Mouse (Mus musculus): ENCODE measurements around the gene Syncrip. TPM values are rescaled to one million over a fixed set of nuclear protein-coding genes. Genes with fewer than 3 reads are reported as not detected.

Gene Syncrip
- polyA plus RNA-seq, 1 experiment from 2014 or later = 114 TPM

DNA sequence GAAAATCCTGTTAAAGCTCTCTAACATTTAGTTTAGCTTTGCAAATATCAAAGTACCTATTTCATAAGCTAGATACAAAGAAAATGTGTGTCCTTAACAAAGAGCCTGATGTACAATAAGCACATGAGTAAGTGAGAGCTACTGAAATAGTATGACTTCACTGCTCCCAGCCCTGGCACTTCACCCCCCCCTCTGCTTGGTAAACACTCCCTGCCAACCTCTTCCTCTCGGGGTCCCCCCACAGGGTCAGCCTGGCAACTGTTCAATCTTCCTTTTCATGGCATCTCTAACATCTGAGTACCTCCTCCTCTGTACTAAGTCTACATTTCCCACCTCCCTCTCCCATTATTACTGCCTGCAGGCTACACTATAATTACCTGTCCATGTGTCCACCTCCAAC, 65.6 kb downstream of the Syncrip start:
- Histone ChIP-seq H3K27me3 (no peaks in the 10 kb centered on the region), H3K27ac (no peak overlapping the region), H3K4me1 (no peaks in the 10 kb centered on the region), H3K9me3 (no peaks in the 10 kb centered on the region), H3K36me3 (peaks cover 23% of the 10 kb centered on the region), H3K4me2 (replicated peaks) (no peak overlapping the region), H3K9ac (no peak overlapping the region), H3K4me3 (no peak overlapping the region)
- no peak for ATAC-seq (ENCODE audit: low FRiP score, low read depth)
- WGBS = 59% methylated on average over 1 of the region's 1 CpGs

GRCm38 (mm10) chr9:88409978-88410377, 72.4 kb downstream of the Syncrip start:
- Histone ChIP-seq H3K27ac (no peak overlapping the region), H3K9me3 (no peaks in the 10 kb centered on the region), H3K4me3 (no peak overlapping the region), H3K36me3 (peaks cover 22% of the 10 kb centered on the region), H3K4me2 (replicated peaks) (no peak overlapping the region), H3K9ac (no peak overlapping the region), H3K27me3 (no peaks in the 10 kb centered on the region), H3K4me1 (no peaks in the 10 kb centered on the region)
- WGBS = 77% methylated on average over 2 of the region's 2 CpGs
- no peak for ATAC-seq (ENCODE audit: low FRiP score, low read depth)

DNA sequence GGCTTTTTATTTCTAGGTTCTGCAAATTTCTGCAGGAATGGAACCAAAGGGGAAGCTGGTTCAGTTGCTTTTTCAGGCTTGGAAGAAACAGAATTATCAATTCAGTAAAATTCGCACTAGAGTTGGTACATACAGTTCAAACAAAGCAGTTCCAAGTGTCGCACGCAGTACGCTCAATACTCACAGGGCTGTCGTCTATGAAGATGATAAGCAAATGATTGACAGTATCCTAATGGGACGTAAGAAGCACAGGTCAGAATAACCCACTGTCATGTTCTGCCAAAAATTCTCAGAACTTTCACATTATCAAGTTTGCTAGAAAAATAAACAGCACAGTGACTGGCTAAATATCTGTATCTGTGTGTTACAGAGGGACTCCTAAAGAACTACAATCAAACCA, 77.9 kb downstream of the Syncrip start:
- H3K9ac ChIP-seq = no peak overlapping the region
- H3K4me3 ChIP-seq = no peak overlapping the region
- ATAC-seq (ENCODE audit: low FRiP score, low read depth) = no peak
- no peak overlapping the region for H3K4me2 ChIP-seq (replicated peaks)
- H3K36me3 ChIP-seq = peaks cover 39% of the 10 kb centered on the region
- no peak overlapping the region for H3K27ac ChIP-seq
- no peaks in the 10 kb centered on the region for H3K9me3 ChIP-seq
- H3K27me3 ChIP-seq = no peaks in the 10 kb centered on the region
- no peaks in the 10 kb centered on the region for H3K4me1 ChIP-seq
- 94% methylated on average over 6 of the region's 6 CpGs for WGBS

- WGBS = 78% methylated on average over 10 of the region's 10 CpGs
- H3K27me3 ChIP-seq = no peaks in the 10 kb centered on the region
- H3K9me3 ChIP-seq = no peaks in the 10 kb centered on the region
- no peak overlapping the region for H3K9ac ChIP-seq
- H3K4me1 ChIP-seq = no peaks in the 10 kb centered on the region
- H3K36me3 ChIP-seq = peaks cover 35% of the 10 kb centered on the region
- no peak overlapping the region for H3K27ac ChIP-seq
- no peak overlapping the region for H3K4me3 ChIP-seq
- H3K4me2 ChIP-seq (replicated peaks) = no peak overlapping the region
- ATAC-seq (ENCODE audit: low FRiP score, low read depth) = no peak
Measured at GRCm38 (mm10) chr9:88404088-88404487, 78.3 kb downstream of the Syncrip start.

DNA sequence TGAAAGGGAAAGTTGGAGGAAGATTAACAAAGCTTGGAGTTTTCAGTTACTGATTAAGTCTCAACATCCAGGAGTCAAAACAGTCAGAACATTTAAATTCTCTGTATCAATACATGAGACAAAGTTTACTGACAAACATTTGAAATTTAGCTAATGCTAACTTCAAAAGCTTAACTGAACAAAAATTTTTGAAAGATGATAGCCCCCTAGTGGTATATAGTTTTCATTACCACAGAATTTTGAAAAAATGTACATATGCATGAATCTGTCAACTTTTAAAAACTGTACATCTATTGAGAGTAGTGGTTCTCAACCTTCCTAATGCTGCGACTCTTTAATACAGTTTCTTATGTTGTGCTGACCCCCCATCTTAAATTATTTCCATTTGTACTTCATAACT, 83.9 kb downstream of the Syncrip start:
- no peaks in the 10 kb centered on the region for H3K27me3 ChIP-seq
- H3K9me3 ChIP-seq = 0 out of 2 replicates have a peak, but pooled peaks cover 4% of the 10 kb centered on the region
- H3K36me3 ChIP-seq = peaks cover 45% of the 10 kb centered on the region
- no peak overlapping the region for H3K4me2 ChIP-seq (replicated peaks)
- no peak for ATAC-seq (ENCODE audit: low FRiP score, low read depth)
- no peak overlapping the region for H3K27ac ChIP-seq
- WGBS = 82% methylated on average over 1 of the region's 1 CpGs
- no peaks in the 10 kb centered on the region for H3K4me1 ChIP-seq
- no peak overlapping the region for H3K9ac ChIP-seq
- H3K4me3 ChIP-seq = no peak overlapping the region

Other genes starting within 250 kb of the Syncrip start
- 10.4 and 13.2 TPM in 2 replicates for gene Nt5e, start 155.4 kb downstream of the Syncrip start, polyA plus RNA-seq (2015; fragmentation: Nextera tagmentation; extraction: Ambion mirVana)
- gene Snx14, start 43.6 kb downstream of the Syncrip start, polyA plus RNA-seq (2015; fragmentation: Nextera tagmentation; extraction: Ambion mirVana) = 21.9 and 22.8 TPM in 2 replicates
- 0.41 and 0.94 TPM in 2 replicates for gene Gm20537, start 26.0 kb downstream of the Syncrip start, polyA plus RNA-seq (2015; fragmentation: Nextera tagmentation; extraction: Ambion mirVana)
- gene Zfp949, start 65.4 kb upstream of the Syncrip start, polyA plus RNA-seq (2015; fragmentation: Nextera tagmentation; extraction: Ambion mirVana) = 14.7 and 15.5 TPM in 2 replicates
- 0.19 and 0.20 TPM in 2 replicates for gene Trim43a, start 98.3 kb upstream of the Syncrip start, polyA plus RNA-seq (2015; fragmentation: Nextera tagmentation; extraction: Ambion mirVana)
- gene Mthfsl, start 237.7 kb upstream of the Syncrip start, polyA plus RNA-seq (2015; fragmentation: Nextera tagmentation; extraction: Ambion mirVana) = 42.9 and 45.4 TPM in 2 replicates
- gene Bcl2a1d, start 249.3 kb upstream of the Syncrip start, polyA plus RNA-seq (2015; fragmentation: Nextera tagmentation; extraction: Ambion mirVana) = 0.27 TPM in 1 of 2 replicates, not detected in the other

Data from limb, embryonic 13.5 days (tissue).